Mouse (Mus musculus): ENCODE results near the gene Armc7. TPM values are rescaled to one million over a fixed set of nuclear protein-coding genes. Genes with fewer than 3 reads are reported as not detected.

Armc7 gene
- total and polyA plus RNA-seq, 3 experiments, result 7.5 to 12.5 (median 8.7) TPM

Other genes with a start within 250 kb of the Armc7 start
Only the 20 nearest of the 22 such genes appear.
- 62.2 and 63.3 TPM in 2 replicates for gene Fdxr, start 198.6 kb upstream of the Armc7 start, total RNA-seq (2012; rRNA removed)
- gene Fdxr, start 198.6 kb upstream of the Armc7 start, total RNA-seq (2014; rRNA removed), result 40.9 and 43.8 TPM in 2 replicates
- gene Fdxr, start 198.6 kb upstream of the Armc7 start, polyA plus RNA-seq (2012; ENCODE audit: insufficient read length, low read depth), result 58.6 and 62.1 TPM in 2 replicates
- 6.9 and 8.5 TPM in 2 replicates for gene Fads6, start 178.0 kb upstream of the Armc7 start, total RNA-seq (2012; rRNA removed)
- 0.11 and 0.30 TPM in 2 replicates for gene Fads6, start 178.0 kb upstream of the Armc7 start, total RNA-seq (2014; rRNA removed)
- gene Fads6, start 178.0 kb upstream of the Armc7 start, polyA plus RNA-seq (2012; ENCODE audit: insufficient read length, low read depth), result 0.56 and 0.63 TPM in 2 replicates
- gene Otop2, start 168.5 kb upstream of the Armc7 start, total RNA-seq (2012; rRNA removed), result not detected in 2 replicates
- not detected in 2 replicates for gene Otop2, start 168.5 kb upstream of the Armc7 start, total RNA-seq (2014; rRNA removed)
- not detected in 2 replicates for gene Otop2, start 168.5 kb upstream of the Armc7 start, polyA plus RNA-seq (2012; ENCODE audit: insufficient read length, low read depth)
- gene Ush1g, start 153.6 kb upstream of the Armc7 start, total RNA-seq (2012; rRNA removed), result 0.17 and 0.42 TPM in 2 replicates
- gene Ush1g, start 153.6 kb upstream of the Armc7 start, total RNA-seq (2014; rRNA removed), result not detected in 2 replicates
- gene Ush1g, start 153.6 kb upstream of the Armc7 start, polyA plus RNA-seq (2012; ENCODE audit: insufficient read length, low read depth), result not detected in 2 replicates
- not detected in 2 replicates for gene Otop3, start 140.9 kb upstream of the Armc7 start, total RNA-seq (2012; rRNA removed)
- not detected in 2 replicates for gene Otop3, start 140.9 kb upstream of the Armc7 start, total RNA-seq (2014; rRNA removed)
- gene Otop3, start 140.9 kb upstream of the Armc7 start, polyA plus RNA-seq (2012; ENCODE audit: insufficient read length, low read depth), result not detected in 2 replicates
- 3.2 and 3.6 TPM in 2 replicates for gene Hid1, start 107.9 kb upstream of the Armc7 start, total RNA-seq (2012; rRNA removed)
- gene Hid1, start 107.9 kb upstream of the Armc7 start, total RNA-seq (2014; rRNA removed), result 0.12 TPM in 1 of 2 replicates, not detected in the other
- 0.36 and 0.57 TPM in 2 replicates for gene Hid1, start 107.9 kb upstream of the Armc7 start, polyA plus RNA-seq (2012; ENCODE audit: insufficient read length, low read depth)
- gene Cdr2l, start 93.8 kb upstream of the Armc7 start, total RNA-seq (2012; rRNA removed), result not detected in 2 replicates
- gene Cdr2l, start 93.8 kb upstream of the Armc7 start, total RNA-seq (2014; rRNA removed), result not detected in 2 replicates
- not detected in 2 replicates for gene Cdr2l, start 93.8 kb upstream of the Armc7 start, polyA plus RNA-seq (2012; ENCODE audit: insufficient read length, low read depth)
- 157 and 164 TPM in 2 replicates for gene Mrpl58, start 71.9 kb upstream of the Armc7 start, total RNA-seq (2012; rRNA removed)
- 110 and 113 TPM in 2 replicates for gene Mrpl58, start 71.9 kb upstream of the Armc7 start, total RNA-seq (2014; rRNA removed)
- gene Mrpl58, start 71.9 kb upstream of the Armc7 start, polyA plus RNA-seq (2012; ENCODE audit: insufficient read length, low read depth), result 146 and 161 TPM in 2 replicates
- 500 and 564 TPM in 2 replicates for gene Atp5h, start 55.7 kb upstream of the Armc7 start, total RNA-seq (2012; rRNA removed)
- gene Atp5h, start 55.7 kb upstream of the Armc7 start, total RNA-seq (2014; rRNA removed), result 671 and 759 TPM in 2 replicates
- 711 and 734 TPM in 2 replicates for gene Atp5h, start 55.7 kb upstream of the Armc7 start, polyA plus RNA-seq (2012; ENCODE audit: insufficient read length, low read depth)
- 10.0 and 14.0 TPM in 2 replicates for gene Kctd2, start 55.5 kb upstream of the Armc7 start, total RNA-seq (2012; rRNA removed)
- gene Kctd2, start 55.5 kb upstream of the Armc7 start, total RNA-seq (2014; rRNA removed), result 6.8 and 8.5 TPM in 2 replicates
- gene Kctd2, start 55.5 kb upstream of the Armc7 start, polyA plus RNA-seq (2012; ENCODE audit: insufficient read length, low read depth), result 13.3 and 13.7 TPM in 2 replicates
- gene Trim80, start 35.1 kb upstream of the Armc7 start, total RNA-seq (2012; rRNA removed), result not detected in 2 replicates
- not detected in 2 replicates for gene Trim80, start 35.1 kb upstream of the Armc7 start, total RNA-seq (2014; rRNA removed)
- gene Trim80, start 35.1 kb upstream of the Armc7 start, polyA plus RNA-seq (2012; ENCODE audit: insufficient read length, low read depth), result not detected in 2 replicates
- gene Slc16a5, start 13.2 kb upstream of the Armc7 start, total RNA-seq (2012; rRNA removed), result 0.46 and 0.51 TPM in 2 replicates
- gene Slc16a5, start 13.2 kb upstream of the Armc7 start, total RNA-seq (2014; rRNA removed), result not detected in 2 replicates
- 0.68 and 0.71 TPM in 2 replicates for gene Slc16a5, start 13.2 kb upstream of the Armc7 start, polyA plus RNA-seq (2012; ENCODE audit: insufficient read length, low read depth)
- gene Nt5c, start 16.2 kb downstream of the Armc7 start, total RNA-seq (2012; rRNA removed), result 151 and 154 TPM in 2 replicates
- 59.8 and 65.3 TPM in 2 replicates for gene Nt5c, start 16.2 kb downstream of the Armc7 start, total RNA-seq (2014; rRNA removed)
- 175 and 190 TPM in 2 replicates for gene Nt5c, start 16.2 kb downstream of the Armc7 start, polyA plus RNA-seq (2012; ENCODE audit: insufficient read length, low read depth)
- gene Jpt1, start 38.7 kb downstream of the Armc7 start, total RNA-seq (2012; rRNA removed), result 294 and 358 TPM in 2 replicates
- gene Jpt1, start 38.7 kb downstream of the Armc7 start, total RNA-seq (2014; rRNA removed), result 439 and 448 TPM in 2 replicates
- 432 and 479 TPM in 2 replicates for gene Jpt1, start 38.7 kb downstream of the Armc7 start, polyA plus RNA-seq (2012; ENCODE audit: insufficient read length, low read depth)
- 480 and 623 TPM in 2 replicates for gene Sumo2, start 60.6 kb downstream of the Armc7 start, total RNA-seq (2012; rRNA removed)
- gene Sumo2, start 60.6 kb downstream of the Armc7 start, total RNA-seq (2014; rRNA removed), result 1,752 and 1,801 TPM in 2 replicates
- 960 and 1,020 TPM in 2 replicates for gene Sumo2, start 60.6 kb downstream of the Armc7 start, polyA plus RNA-seq (2012; ENCODE audit: insufficient read length, low read depth)
- 290 and 340 TPM in 2 replicates for gene Nup85, start 88.8 kb downstream of the Armc7 start, total RNA-seq (2012; rRNA removed)
- 282 and 305 TPM in 2 replicates for gene Nup85, start 88.8 kb downstream of the Armc7 start, total RNA-seq (2014; rRNA removed)
- 326 and 368 TPM in 2 replicates for gene Nup85, start 88.8 kb downstream of the Armc7 start, polyA plus RNA-seq (2012; ENCODE audit: insufficient read length, low read depth)
- 172 and 217 TPM in 2 replicates for gene Mrps7, start 128.3 kb downstream of the Armc7 start, total RNA-seq (2012; rRNA removed)
- gene Mrps7, start 128.3 kb downstream of the Armc7 start, total RNA-seq (2014; rRNA removed), result 154 and 168 TPM in 2 replicates
- gene Mrps7, start 128.3 kb downstream of the Armc7 start, polyA plus RNA-seq (2012; ENCODE audit: insufficient read length, low read depth), result 157 and 184 TPM in 2 replicates
- gene Gga3, start 128.4 kb downstream of the Armc7 start, total RNA-seq (2012; rRNA removed), result 18.7 and 22.6 TPM in 2 replicates
- gene Gga3, start 128.4 kb downstream of the Armc7 start, total RNA-seq (2014; rRNA removed), result 7.7 TPM in 2 replicates
- gene Gga3, start 128.4 kb downstream of the Armc7 start, polyA plus RNA-seq (2012; ENCODE audit: insufficient read length, low read depth), result 37.2 and 39.8 TPM in 2 replicates
- gene Mif4gd, start 137.3 kb downstream of the Armc7 start, total RNA-seq (2012; rRNA removed), result 143 and 177 TPM in 2 replicates
- 160 and 174 TPM in 2 replicates for gene Mif4gd, start 137.3 kb downstream of the Armc7 start, total RNA-seq (2014; rRNA removed)
- gene Mif4gd, start 137.3 kb downstream of the Armc7 start, polyA plus RNA-seq (2012; ENCODE audit: insufficient read length, low read depth), result 131 and 143 TPM in 2 replicates
- gene Slc25a19, start 152.6 kb downstream of the Armc7 start, total RNA-seq (2012; rRNA removed), result 277 and 312 TPM in 2 replicates
- 278 and 294 TPM in 2 replicates for gene Slc25a19, start 152.6 kb downstream of the Armc7 start, total RNA-seq (2014; rRNA removed)
- 374 and 398 TPM in 2 replicates for gene Slc25a19, start 152.6 kb downstream of the Armc7 start, polyA plus RNA-seq (2012; ENCODE audit: insufficient read length, low read depth)